Mouse (Mus musculus) liver, adult 2 months (tissue): ENCODE data around the gene Rbbp8nl. TPM values are rescaled to one million over a fixed set of nuclear protein-coding genes. Genes with fewer than 3 reads are reported as not detected.

Source experiments
- DNase-seq: peaks from one replicate; pipeline ENCODE4 v3.0.0-alpha.2; 2011; ENCODE audit warnings: low read depth, low spot score; ENCODE audit errors: extremely low read depth
- H3K27ac ChIP-seq: fragments of 200-500 bp; replicated peaks from 2 replicates; pipeline ENCODE4 v1.5.1; 2012; ENCODE audit warnings: low read depth, mild to moderate bottlenecking, control low read depth, inconsistent platforms, low read length; ENCODE audit not compliant: insufficient read depth
- H3K27me3 ChIP-seq: fragments of 200-500 bp; 2 replicates; pipeline ENCODE4 v1.6.1; 2012; ENCODE audit warnings: mild to moderate bottlenecking, moderate library complexity, low read length, inconsistent platforms; ENCODE audit not compliant: control insufficient read depth, insufficient read depth
- H3K36me3 ChIP-seq: fragments of 200-500 bp; 2 replicates; pipeline ENCODE4 v1.6.1; 2012; ENCODE audit warnings: low read length, inconsistent platforms; ENCODE audit not compliant: control insufficient read depth, insufficient read depth
- H3K4me1 ChIP-seq: fragments of 200-500 bp; 2 replicates; pipeline ENCODE4 v1.6.1; 2011; ENCODE audit warnings: low read length; ENCODE audit not compliant: control insufficient read depth, insufficient read depth
- H3K4me3 ChIP-seq: fragments of 200-500 bp; 2 replicates; pipeline ENCODE4 v1.5.1; 2011; ENCODE audit warnings: low read depth, mild to moderate bottlenecking, control low read depth, low read length, moderate library complexity; ENCODE audit not compliant: insufficient read depth
- H3K79me2 ChIP-seq: fragments of 200-500 bp; 2 replicates; pipeline ENCODE4 v1.6.1; 2012; ENCODE audit warnings: inconsistent platforms, mild to moderate bottlenecking, low read length, moderate library complexity; ENCODE audit not compliant: control insufficient read depth, insufficient read depth
- H3K9ac ChIP-seq: fragments of 200-500 bp; 2 replicates; pipeline ENCODE4 v1.6.1; 2012; ENCODE audit warnings: low read depth, mild to moderate bottlenecking, control low read depth, inconsistent platforms, low read length
- CTCF ChIP-seq: fragments of 200-500 bp; IDR thresholded peaks from 2 replicates; pipeline ENCODE4 v1.5.1; 2011; ENCODE audit warnings: low read depth, low read length, control low read depth
- POLR2A ChIP-seq: fragments of 200-500 bp; IDR thresholded peaks from 2 replicates; pipeline ENCODE4 v1.6.1; 2011; ENCODE audit warnings: low read length, control low read depth; ENCODE audit not compliant: insufficient read depth; ENCODE audit errors: extremely low read depth
- WGBS: fragments of 180-500 bp; shearing (Covaris S2); methylation state at CpG from one replicate; pipeline ENCODE4 v1.1.7; 2018; 5-methylcytosine and 5-hydroxymethylcytosine counted together
- polyA plus RNA-seq: library from polyadenylated mRNA; depleted of rRNA; stranded (reverse); fragments of >200 nt; gene quantifications from 2 replicates; pipeline ENCODE4 v1.2.3, GENCODE M21; 2012
- total RNA-seq: library from RNA; depleted of rRNA; stranded (reverse); fragments of >200 nt; gene quantifications from 2 replicates; pipeline ENCODE4 v1.2.3, GENCODE M21; 2014

The Rbbp8nl gene
- total and polyA plus RNA-seq, 2 experiments: not detected

DNA sequence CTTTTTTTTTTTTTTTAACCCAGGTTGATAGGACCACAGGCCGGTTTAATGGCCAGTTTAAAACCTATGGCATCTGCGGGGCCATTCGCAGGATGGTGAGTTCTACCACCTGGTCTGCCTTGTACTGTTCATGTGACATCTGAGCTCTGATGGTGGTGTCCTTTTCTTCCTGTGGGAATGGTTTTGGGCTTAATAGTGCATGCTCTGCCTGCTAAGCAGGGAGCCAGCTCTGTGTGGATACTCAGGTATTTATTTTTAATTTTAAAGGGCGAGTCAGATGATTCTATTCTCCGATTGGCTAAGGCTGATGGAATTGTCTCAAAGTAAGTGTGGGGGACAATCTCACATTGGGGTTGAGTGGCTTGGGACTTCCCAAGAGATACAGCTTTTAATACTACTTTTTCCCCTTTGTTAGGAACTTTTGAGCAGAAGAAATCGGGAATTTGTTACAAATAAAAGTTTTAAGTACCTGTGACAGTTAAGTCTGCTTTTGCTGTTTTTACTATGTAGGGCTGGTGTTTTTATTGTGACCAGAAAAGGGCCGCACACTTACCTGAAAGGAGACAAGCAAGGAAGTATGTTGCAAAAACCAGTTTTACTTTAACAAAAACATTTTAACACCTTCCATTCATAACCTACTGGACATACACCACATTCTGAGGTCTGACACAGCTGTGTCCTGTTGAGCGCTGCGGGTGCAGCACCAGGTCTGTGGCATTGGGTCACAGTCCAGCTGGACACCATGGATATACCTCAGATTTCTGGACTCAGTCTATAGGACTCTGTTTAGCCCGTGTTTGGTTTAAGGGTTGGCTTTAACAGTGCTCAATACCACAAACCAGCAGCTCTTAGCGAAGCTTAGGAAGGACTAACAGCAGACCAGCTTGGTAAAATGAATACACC lies 31.5 kb downstream of the Rbbp8nl start:
- 45% methylated on average over 11 of the region's 11 CpGs for WGBS
- Histone ChIP-seq H3K36me3 (peaks cover 7% of the 10 kb centered on the region; the same call in 1 of the 2 replicates), H3K79me2 (no peaks in the 10 kb centered on the region), H3K9ac (peak overlapping the region; percentile 85), H3K27me3 (no peaks in the 10 kb centered on the region), H3K4me1 (peaks cover 4% of the 10 kb centered on the region), H3K27ac (peak overlapping the region; percentile 45; the same call in 1 of the 2 replicates), H3K4me3 (peak overlapping the region; percentile 72)
- DNase-seq: no peak
- TF ChIP-seq POLR2A (no peak), CTCF (no peak)

- H3K36me3 ChIP-seq: peaks cover 7% of the 10 kb centered on the region; the same call in 1 of the 2 replicates
- under 1% methylated on average over 38 of the region's 38 CpGs for WGBS
- H3K4me3 ChIP-seq: peak within 1 kb of the TSS; percentile 72
- H3K27ac ChIP-seq: peak within 1 kb of the TSS; percentile 64
- H3K4me1 ChIP-seq: peaks cover 4% of the 10 kb centered on the region
- H3K9ac ChIP-seq: peak within 1 kb of the TSS; percentile 85
- peak; percentile 99 for DNase-seq
- TF ChIP-seq POLR2A (peak; percentile 94), CTCF (no peak)
- H3K79me2 ChIP-seq: no peaks in the 10 kb centered on the region
- H3K27me3 ChIP-seq: no peaks in the 10 kb centered on the region
These were observed 32.6 kb downstream of the Rbbp8nl start, which contains the start of gene Rps21 for GRCm38 (mm10) chr2:180257001-180257521. Gene Rps21 (plus strand): TSS chr2:180257377.

GRCm38 (mm10) chr2:180256296-180257000 lies 33.2 kb downstream of the Rbbp8nl start:
- Histone ChIP-seq H3K4me3 (peak overlapping the region; percentile 65), H3K27me3 (no peaks in the 10 kb centered on the region), H3K4me1 (peaks cover 4% of the 10 kb centered on the region), H3K9ac (peak overlapping the region; percentile 61), H3K79me2 (no peaks in the 10 kb centered on the region), H3K36me3 (peaks cover 7% of the 10 kb centered on the region; the same call in 1 of the 2 replicates), H3K27ac (peak overlapping the region; percentile 64)
- DNase-seq: peak; percentile 60
- WGBS: 19% methylated on average over 26 of the region's 26 CpGs
- TF ChIP-seq CTCF: no peak

GRCm38 (mm10) chr2:180255701-180256100 lies 34.0 kb downstream of the Rbbp8nl start:
- Histone ChIP-seq H3K27me3 (no peaks in the 10 kb centered on the region), H3K27ac (peak overlapping the region; percentile 64), H3K79me2 (no peaks in the 10 kb centered on the region), H3K36me3 (peaks cover 7% of the 10 kb centered on the region; the same call in 1 of the 2 replicates), H3K9ac (no peak overlapping the region), H3K4me1 (peaks cover 4% of the 10 kb centered on the region), H3K4me3 (no peak overlapping the region)
- peak; percentile 73 for DNase-seq
- TF ChIP-seq POLR2A (no peak), CTCF (no peak)
- WGBS: 68% methylated on average over 9 of the region's 9 CpGs

DNA sequence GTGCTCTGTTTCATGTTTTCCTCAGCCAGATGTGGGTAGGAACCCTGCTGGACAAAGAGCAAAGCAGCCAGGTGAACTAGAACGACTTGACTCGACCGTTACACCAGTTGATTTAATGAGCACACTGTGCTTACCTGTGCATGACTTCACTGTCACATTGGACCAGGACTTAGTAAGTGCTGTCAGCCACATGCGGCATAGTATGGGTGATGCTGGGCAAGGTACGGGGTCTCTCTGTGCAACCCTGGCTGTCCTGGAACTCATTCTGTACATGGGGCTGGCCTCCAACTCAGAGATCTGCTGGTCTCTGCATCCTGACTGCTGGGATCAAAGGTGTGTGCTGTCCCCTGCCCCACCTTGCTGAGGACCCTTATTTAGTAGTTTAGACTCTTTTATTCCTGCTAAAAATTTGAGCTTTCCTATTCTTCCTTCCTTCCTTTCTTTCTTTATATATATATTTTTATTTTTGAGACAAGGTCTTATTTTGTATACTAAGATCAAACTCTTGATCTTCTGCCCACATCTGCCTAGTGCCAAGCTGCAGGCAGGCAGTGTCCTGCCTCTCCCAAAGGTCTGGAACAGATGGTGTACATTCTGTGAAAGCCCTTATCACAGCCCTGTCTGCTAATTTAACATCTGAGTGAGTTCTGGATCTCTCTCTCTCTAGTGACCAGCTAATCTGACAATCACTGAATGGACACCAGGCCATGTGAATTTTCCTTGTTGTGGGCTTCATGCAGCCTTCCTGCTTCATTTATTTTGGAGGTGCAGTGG lies 35.1 kb downstream of the Rbbp8nl start:
- WGBS: 91% methylated on average over 5 of the region's 5 CpGs
- H3K27ac ChIP-seq: no peak overlapping the region
- peaks cover 6% of the 10 kb centered on the region for H3K4me1 ChIP-seq
- TF ChIP-seq POLR2A (no peak), CTCF (no peak)
- H3K36me3 ChIP-seq: peaks cover 7% of the 10 kb centered on the region; the same call in 1 of the 2 replicates
- no peaks in the 10 kb centered on the region for H3K79me2 ChIP-seq
- no peak overlapping the region for H3K9ac ChIP-seq
- H3K4me3 ChIP-seq: no peak overlapping the region
- no peaks in the 10 kb centered on the region for H3K27me3 ChIP-seq
- DNase-seq: no peak
